14 mouse cellular contexts compared by ENCODE assay signal in genomic region chr5:13416960-13417710, GRCm38 (mm10).
"Had no signal": no experiment of that assay in that cellular context is flagged by ENCODE, and none has a peak within 500 bp of the region (broad histone marks: within the 10 kb centered on the region; RNA-seq: fewer than 3 reads in every experiment).

No protein-coding gene starts in this region.

- H3K9me3 ChIP-seq: limb, embryonic 15.5 days; liver, embryonic 12.5 days; megakaryocyte, embryonic 14.5 days; midbrain, embryonic 12.5 days had no signal

- DNase-seq: kidney, adult 8-10 months; layer of hippocampus, adult 9-11 months; layer of hippocampus, postnatal 36 days; lung, embryonic 14.5 days; lung, postnatal 10 days; right cerebral cortex, postnatal 14 days; thymus, postnatal 4 days had no signal

- H3K4me3 ChIP-seq: limb, embryonic 15.5 days; liver, embryonic 12.5 days; megakaryocyte, embryonic 14.5 days; midbrain, embryonic 12.5 days had no signal

- H3K4me1 ChIP-seq: limb, embryonic 15.5 days; liver, embryonic 12.5 days; megakaryocyte, embryonic 14.5 days had no signal

- H3K27ac ChIP-seq: limb, embryonic 15.5 days; liver, embryonic 12.5 days; macrophage; midbrain, embryonic 12.5 days; stomach, postnatal 0 days had no signal

- H3K9ac ChIP-seq: limb, embryonic 15.5 days; liver, embryonic 12.5 days; lung, embryonic 14.5 days; midbrain, embryonic 12.5 days had no signal

- H3K36me3 ChIP-seq: limb, embryonic 15.5 days; liver, embryonic 12.5 days; midbrain, embryonic 12.5 days had no signal

- H3K4me2 ChIP-seq: limb, embryonic 15.5 days; liver, embryonic 12.5 days; lung, embryonic 14.5 days; midbrain, embryonic 12.5 days had no signal

- ATAC-seq: liver, embryonic 12.5 days; midbrain, embryonic 16.5 days had no signal

- H3K27me3 ChIP-seq: limb, embryonic 15.5 days; liver, embryonic 12.5 days; megakaryocyte, embryonic 14.5 days; midbrain, embryonic 12.5 days had no signal
